Mouse (Mus musculus) neural tube, embryonic 12.5 days (tissue): ENCODE measurements around the gene Rgmb. TPM values are rescaled to one million over a fixed set of nuclear protein-coding genes. Genes with fewer than 3 reads are reported as not detected.
A peak's percentile ranks its signal among the peaks of the same experiment; 100 is the strongest.

Source experiments
- ATAC-seq: fragments of 200-750 bp; cut with Nextera tagmentation; 2 replicates; pipeline ENCODE4 v1.8.0; 2017; ENCODE audit warnings: low read depth, mild to moderate bottlenecking, moderate TSS enrichment, moderate library complexity; ENCODE audit not compliant: low FRiP score
- H3K27ac ChIP-seq: fragments of 300-500 bp; sonication (generic); 2 replicates; pipeline ENCODE4 v1.5.1; 2016
- H3K27me3 ChIP-seq: fragments of 300-500 bp; sonication (generic); replicated peaks from 2 replicates; pipeline ENCODE4 v1.6.1; 2016; ENCODE audit warnings: mild to moderate bottlenecking
- H3K36me3 ChIP-seq: fragments of 300-500 bp; sonication (generic); 2 replicates; pipeline ENCODE4 v1.6.1; 2016; ENCODE audit warnings: mild to moderate bottlenecking
- H3K4me1 ChIP-seq: fragments of 300-500 bp; sonication (generic); 2 replicates; pipeline ENCODE4 v1.6.1; 2016
- H3K4me2 ChIP-seq: fragments of 300-500 bp; sonication (generic); replicated peaks from 2 replicates; pipeline ENCODE4 v1.6.1; 2016; ENCODE audit warnings: mild to moderate bottlenecking
- H3K4me3 ChIP-seq: fragments of 300-500 bp; sonication (generic); 2 replicates; pipeline ENCODE4 v1.5.1; 2016
- H3K9ac ChIP-seq: fragments of 300-500 bp; sonication (generic); 2 replicates; pipeline ENCODE4 v1.6.1; 2016; ENCODE audit warnings: mild to moderate bottlenecking
- H3K9me3 ChIP-seq: fragments of 300-500 bp; sonication (generic); 2 replicates; pipeline ENCODE4 v1.6.1; 2016; ENCODE audit warnings: mild to moderate bottlenecking
- WGBS: fragments of 180-500 bp; shearing (Covaris S2); methylation state at CpG from one replicate; pipeline ENCODE4 v1.1.7; 2016; 5-methylcytosine and 5-hydroxymethylcytosine counted together
- polyA plus RNA-seq: library from polyadenylated mRNA; unstranded; fragments of >200 nt; fragmentation: Nextera tagmentation; extraction: Ambion mirVana; gene quantifications from 2 replicates; pipeline ENCODE4 v1.2.1, GENCODE M21; 2016

Gene Rgmb
- polyA plus RNA-seq, 1 experiment from 2014 or later, result 145 TPM

DNA sequence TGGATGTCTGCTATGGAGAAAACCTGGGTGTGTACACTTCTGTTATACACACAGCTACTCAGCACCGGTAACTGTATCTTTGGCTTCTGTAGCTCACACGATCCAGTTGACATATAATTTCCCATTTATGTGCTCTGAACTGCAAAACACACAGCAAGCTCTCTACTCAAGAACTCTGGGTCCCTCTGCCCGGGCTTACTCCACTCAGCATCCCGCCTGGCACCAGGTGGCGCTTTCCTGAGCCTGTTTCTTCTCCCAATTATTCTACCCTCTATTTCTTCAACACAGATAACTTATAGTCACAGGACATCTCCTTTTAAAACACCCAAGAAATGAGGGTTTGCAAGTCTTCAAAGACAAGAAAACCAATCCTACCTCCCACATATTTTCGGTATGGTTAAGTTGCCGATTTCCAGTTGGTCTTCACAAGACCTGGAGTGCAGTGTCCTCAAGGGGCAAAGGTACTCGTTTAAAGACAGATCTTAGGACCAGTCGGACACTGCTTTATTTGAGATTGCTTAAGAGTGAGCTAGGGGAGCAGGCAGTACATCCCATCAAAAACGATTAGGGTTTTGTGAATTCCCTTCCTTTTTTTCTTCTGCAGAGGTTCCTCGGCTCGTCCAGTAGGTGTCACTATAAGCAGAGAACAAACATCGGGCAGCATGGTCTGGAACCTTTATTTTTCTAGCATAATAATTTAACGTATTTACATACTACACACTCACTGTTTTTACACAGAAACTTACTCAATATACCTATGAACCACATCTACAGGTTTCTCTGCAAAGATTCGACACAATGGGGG is 26.6 kb downstream of the Rgmb start:
- Histone ChIP-seq H3K27ac (no peak overlapping the region), H3K4me1 (peaks cover 15% of the 10 kb centered on the region), H3K36me3 (peaks cover 23% of the 10 kb centered on the region), H3K9me3 (no peaks in the 10 kb centered on the region), H3K4me3 (no peak overlapping the region), H3K27me3 (no peaks in the 10 kb centered on the region), H3K4me2 (no peak overlapping the region), H3K9ac (no peak overlapping the region)
- WGBS, result 52% methylated on average over 15 of the region's 15 CpGs
- no peak for ATAC-seq

DNA sequence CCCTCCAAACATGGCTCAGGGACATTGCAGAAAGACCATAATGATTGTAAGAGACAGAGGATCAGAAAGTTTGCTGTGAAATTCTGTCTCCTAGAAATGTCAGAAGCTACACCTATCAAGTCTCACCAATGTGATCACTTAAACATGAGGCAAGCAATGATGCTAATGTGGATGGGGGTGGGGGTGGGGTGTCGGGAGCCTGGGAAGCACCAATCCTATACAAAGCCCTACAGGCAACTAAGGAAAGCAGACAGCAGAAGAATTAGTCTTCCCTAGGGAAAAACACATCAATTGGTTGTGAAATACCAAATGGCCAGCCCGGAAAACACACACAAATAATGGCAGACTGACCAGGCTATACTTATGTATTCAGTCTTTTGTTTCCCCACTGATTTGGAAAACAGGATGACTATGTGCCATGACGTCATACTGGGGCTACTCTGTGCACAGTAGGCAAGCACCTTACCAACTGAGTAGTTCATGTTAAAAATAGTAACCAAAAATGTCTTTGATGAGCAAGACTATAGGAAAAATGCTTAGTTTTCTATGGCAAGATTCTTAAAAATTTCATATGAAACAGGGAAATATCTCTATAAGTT is 31.5 kb downstream of the Rgmb start:
- Histone ChIP-seq H3K27me3 (no peaks in the 10 kb centered on the region), H3K4me2 (no peak overlapping the region), H3K4me1 (no peaks in the 10 kb centered on the region), H3K36me3 (peaks cover 3% of the 10 kb centered on the region; the same call in 1 of the 2 replicates), H3K4me3 (no peak overlapping the region), H3K9me3 (no peaks in the 10 kb centered on the region), H3K9ac (no peak overlapping the region), H3K27ac (no peak overlapping the region)
- ATAC-seq, result peak; percentile 80
- WGBS, result 44% methylated on average over 3 of the region's 3 CpGs

DNA sequence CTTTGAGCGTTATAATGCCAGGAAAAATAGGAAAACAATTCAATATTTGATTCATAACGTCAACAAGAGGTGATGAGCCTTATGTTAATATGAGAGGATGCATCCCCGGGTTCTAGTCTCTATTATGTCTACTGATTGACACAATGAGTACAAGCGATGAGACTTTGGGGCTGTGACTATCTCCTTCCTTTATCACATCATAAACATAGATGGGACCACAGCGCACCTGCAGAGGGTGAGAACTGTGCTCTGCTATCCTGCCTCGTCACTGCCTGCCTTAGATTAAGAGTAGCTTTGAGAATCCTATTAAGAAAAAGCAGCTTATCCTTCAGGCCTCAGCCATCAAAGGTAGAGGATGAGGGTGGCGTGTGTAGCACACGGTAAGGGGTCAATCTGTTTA is 40.1 kb downstream of the Rgmb start:
- H3K27me3 ChIP-seq, result no peaks in the 10 kb centered on the region
- H3K27ac ChIP-seq, result no peak overlapping the region
- no peaks in the 10 kb centered on the region for H3K4me1 ChIP-seq
- no peak overlapping the region for H3K4me3 ChIP-seq
- no peak overlapping the region for H3K9ac ChIP-seq
- no peaks in the 10 kb centered on the region for H3K36me3 ChIP-seq
- H3K4me2 ChIP-seq, result no peak overlapping the region
- ATAC-seq, result no peak
- WGBS, result 87% methylated on average over 8 of the region's 8 CpGs
- no peaks in the 10 kb centered on the region for H3K9me3 ChIP-seq

DNA sequence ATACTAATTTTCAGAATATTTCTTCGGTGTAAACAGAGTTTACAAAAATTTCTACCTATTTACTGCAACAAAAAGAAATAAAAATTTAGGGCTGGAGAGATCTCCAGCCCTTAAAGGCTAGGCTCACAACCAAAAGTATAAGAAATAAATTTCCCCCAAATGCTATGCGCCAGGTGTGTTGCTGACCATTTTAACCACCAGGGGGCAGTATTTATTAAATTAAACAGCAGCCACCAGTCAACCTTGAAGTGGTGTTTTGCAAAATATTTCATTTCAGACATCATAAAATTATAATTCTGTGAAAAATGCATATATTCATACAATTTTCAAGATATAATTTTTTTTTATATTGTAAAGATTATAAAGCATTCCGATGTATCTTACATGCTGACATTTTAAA is 43.8 kb downstream of the Rgmb start:
- H3K4me3 ChIP-seq, result no peak overlapping the region
- H3K27me3 ChIP-seq, result no peaks in the 10 kb centered on the region
- no peaks in the 10 kb centered on the region for H3K4me1 ChIP-seq
- ATAC-seq, result no peak
- WGBS, result 22% methylated on average over 3 of the region's 3 CpGs
- no peak overlapping the region for H3K9ac ChIP-seq
- no peak overlapping the region for H3K4me2 ChIP-seq
- no peaks in the 10 kb centered on the region for H3K9me3 ChIP-seq
- H3K36me3 ChIP-seq, result no peaks in the 10 kb centered on the region
- H3K27ac ChIP-seq, result no peak overlapping the region

DNA sequence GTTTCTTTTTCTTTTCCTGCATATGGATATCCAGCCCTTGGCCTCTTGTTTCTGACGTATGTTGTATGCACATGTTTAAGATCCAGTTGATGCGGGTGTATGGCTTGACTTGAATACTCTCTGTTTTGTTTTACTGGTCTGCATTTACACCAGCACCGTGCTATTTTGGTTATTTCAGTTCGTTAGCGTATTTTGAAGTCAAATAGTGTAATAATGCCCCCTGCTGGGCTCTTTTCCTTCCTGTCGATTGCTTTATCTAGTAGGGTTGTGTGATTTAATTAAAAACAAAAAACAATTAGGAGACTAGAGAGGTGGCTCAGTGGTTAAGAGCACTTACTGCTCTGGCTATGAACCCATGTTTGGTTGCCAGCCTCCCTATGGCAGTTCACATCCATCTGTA is 52.9 kb downstream of the Rgmb start:
- no peaks in the 10 kb centered on the region for H3K27me3 ChIP-seq
- H3K4me2 ChIP-seq, result no peak overlapping the region
- H3K36me3 ChIP-seq, result no peaks in the 10 kb centered on the region
- no peaks in the 10 kb centered on the region for H3K9me3 ChIP-seq
- H3K27ac ChIP-seq, result no peak overlapping the region
- no peak for ATAC-seq
- H3K4me3 ChIP-seq, result no peak overlapping the region
- 87% methylated on average over 6 of the region's 6 CpGs for WGBS
- H3K9ac ChIP-seq, result no peak overlapping the region
- H3K4me1 ChIP-seq, result no peaks in the 10 kb centered on the region

DNA sequence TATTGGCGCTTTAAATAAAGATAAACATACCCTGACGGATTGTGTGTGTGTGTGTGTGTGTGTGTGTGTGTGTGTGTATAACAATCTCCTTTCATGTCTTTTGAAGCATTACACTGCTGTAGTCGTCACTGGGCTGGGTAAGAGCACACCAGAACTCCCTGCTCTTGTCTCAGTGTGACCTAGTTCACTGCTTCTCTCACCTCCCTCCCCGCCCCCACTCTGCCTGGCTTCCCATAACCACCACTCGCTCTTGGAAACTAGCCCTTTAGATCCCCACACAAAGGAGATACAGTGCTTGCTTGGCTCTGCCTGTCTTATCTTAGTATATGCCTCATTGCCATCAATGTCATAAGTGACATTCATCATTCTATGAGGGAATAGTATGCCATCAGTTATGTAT is 54.5 kb downstream of the Rgmb start:
- no peak for ATAC-seq
- H3K4me2 ChIP-seq, result no peak overlapping the region
- no peak overlapping the region for H3K4me3 ChIP-seq
- 76% methylated on average over 5 of the region's 5 CpGs for WGBS
- no peaks in the 10 kb centered on the region for H3K9me3 ChIP-seq
- H3K27me3 ChIP-seq, result no peaks in the 10 kb centered on the region
- no peak overlapping the region for H3K27ac ChIP-seq
- H3K4me1 ChIP-seq, result no peaks in the 10 kb centered on the region
- peaks cover 3% of the 10 kb centered on the region; the same call in 1 of the 2 replicates for H3K36me3 ChIP-seq
- no peak overlapping the region for H3K9ac ChIP-seq

DNA sequence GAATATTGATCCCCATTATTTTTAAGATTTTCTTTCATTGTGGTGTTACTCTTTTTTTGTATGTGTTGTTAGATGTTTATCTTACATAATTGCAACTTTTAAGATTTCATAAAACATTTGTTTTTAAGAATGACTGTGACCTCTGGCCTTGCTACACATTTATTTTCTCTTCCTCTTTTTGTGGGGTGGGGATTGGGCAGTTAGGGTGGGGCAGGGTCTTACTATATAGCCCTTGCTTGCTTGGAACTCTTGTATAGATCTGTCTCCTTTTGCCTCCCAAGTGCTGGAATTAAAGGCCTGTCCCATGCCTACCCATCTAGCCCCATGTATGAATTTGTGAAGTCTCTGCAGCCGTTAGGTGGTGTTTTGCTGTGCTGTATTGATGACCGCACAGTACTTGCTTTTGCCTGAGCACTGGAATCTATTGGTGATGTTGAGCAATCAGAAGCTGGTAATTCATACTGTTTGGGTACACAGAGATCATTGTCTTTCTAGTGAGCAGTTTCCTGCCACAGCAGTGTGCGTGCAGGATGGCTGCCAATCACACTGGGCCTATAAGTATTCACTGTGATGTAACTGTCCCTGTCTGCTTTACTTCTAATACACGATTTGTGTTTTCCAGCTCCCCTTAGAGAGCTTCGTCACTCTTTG is 56.1 kb downstream of the Rgmb start:
- Histone ChIP-seq H3K4me3 (no peak overlapping the region), H3K9ac (no peak overlapping the region), H3K4me1 (no peaks in the 10 kb centered on the region), H3K4me2 (no peak overlapping the region), H3K36me3 (peaks cover 18% of the 10 kb centered on the region), H3K27me3 (no peaks in the 10 kb centered on the region), H3K27ac (no peak overlapping the region), H3K9me3 (no peaks in the 10 kb centered on the region)
- 86% methylated on average over 5 of the region's 5 CpGs for WGBS
- ATAC-seq, result no peak

DNA sequence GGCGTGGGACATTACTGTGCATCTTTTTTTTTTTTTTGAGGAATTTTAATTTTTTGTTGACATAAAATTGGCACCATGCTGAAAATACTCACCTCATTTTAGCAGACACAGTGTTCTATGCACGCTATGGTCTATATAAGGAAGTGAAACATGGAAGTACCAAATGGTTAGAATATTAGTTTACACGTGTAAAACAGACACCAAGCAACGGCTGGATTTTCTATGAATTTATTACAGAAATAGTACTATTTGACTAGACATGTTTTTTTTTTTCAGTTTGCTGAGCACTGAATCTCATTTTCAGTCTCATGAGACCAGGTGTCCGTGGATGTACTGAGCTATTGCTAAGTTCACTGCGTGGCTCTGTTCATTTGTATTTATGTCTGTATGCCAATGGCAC is 56.9 kb downstream of the Rgmb start:
- H3K4me1 ChIP-seq, result no peaks in the 10 kb centered on the region
- H3K4me3 ChIP-seq, result no peak overlapping the region
- no peak overlapping the region for H3K27ac ChIP-seq
- WGBS, result 85% methylated on average over 6 of the region's 6 CpGs
- H3K9me3 ChIP-seq, result no peaks in the 10 kb centered on the region
- H3K27me3 ChIP-seq, result no peaks in the 10 kb centered on the region
- no peak overlapping the region for H3K4me2 ChIP-seq
- peaks cover 25% of the 10 kb centered on the region for H3K36me3 ChIP-seq
- ATAC-seq, result no peak
- no peak overlapping the region for H3K9ac ChIP-seq

DNA sequence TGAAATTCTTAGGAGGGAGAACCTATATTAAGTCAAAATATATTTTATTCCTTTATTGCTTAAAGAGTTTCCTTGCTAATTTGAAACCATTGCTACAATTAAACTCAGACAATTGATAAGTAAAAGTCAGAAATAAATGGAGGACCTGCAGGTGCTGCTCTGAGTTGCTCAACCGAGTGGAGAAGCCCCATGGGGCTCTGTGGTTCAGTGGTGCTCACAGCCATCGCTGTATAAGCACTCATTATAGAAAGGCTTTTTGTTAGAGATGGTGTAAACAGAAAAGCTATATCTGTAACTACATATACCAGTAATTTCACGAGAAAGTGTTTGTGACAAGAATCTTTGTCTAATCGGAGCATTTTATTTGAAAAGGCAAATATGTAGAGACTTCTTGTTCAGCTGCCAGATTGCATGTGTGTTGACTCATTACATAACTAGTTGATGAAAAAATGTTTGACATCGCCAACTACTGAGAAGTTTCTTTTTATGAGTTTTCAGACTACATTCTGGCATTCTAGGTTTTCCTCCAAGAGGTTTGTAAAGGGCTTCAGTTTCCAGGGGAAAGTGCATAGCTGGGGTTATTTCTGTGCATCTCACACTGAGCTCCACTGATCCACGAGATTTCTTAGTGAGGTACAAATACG is 61.6 kb downstream of the Rgmb start:
- Histone ChIP-seq H3K27me3 (no peaks in the 10 kb centered on the region), H3K4me2 (no peak overlapping the region), H3K27ac (no peak overlapping the region), H3K9ac (no peak overlapping the region), H3K36me3 (peaks cover 61% of the 10 kb centered on the region), H3K9me3 (no peaks in the 10 kb centered on the region), H3K4me1 (no peaks in the 10 kb centered on the region), H3K4me3 (no peak overlapping the region)
- no peak for ATAC-seq
- WGBS, result 88% methylated on average over 7 of the region's 7 CpGs

DNA sequence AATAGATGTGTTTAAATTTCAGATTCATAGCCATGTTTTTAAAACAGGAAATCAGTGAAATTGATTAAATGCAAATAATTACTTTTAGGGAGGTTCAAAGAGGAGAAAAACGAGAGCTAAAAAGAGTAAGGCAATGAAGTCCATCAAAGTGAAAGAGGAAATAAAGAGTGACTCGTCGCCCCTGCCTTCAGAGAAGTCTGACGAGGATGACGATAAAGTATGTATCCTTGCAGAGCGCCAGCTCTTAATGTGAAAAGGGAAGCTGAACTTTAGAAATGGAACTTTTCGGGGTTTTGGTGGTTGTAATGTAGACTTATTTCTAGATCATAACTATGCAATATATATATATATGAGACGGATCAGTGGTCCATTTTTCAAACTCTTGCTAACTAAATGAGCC is 69.6 kb downstream of the Rgmb start:
- Histone ChIP-seq H3K9ac (no peak overlapping the region), H3K4me1 (no peaks in the 10 kb centered on the region), H3K27ac (no peak overlapping the region), H3K4me3 (no peak overlapping the region), H3K27me3 (no peaks in the 10 kb centered on the region), H3K9me3 (no peaks in the 10 kb centered on the region), H3K36me3 (peaks cover 64% of the 10 kb centered on the region), H3K4me2 (no peak overlapping the region)
- no peak for ATAC-seq
- 93% methylated on average over 8 of the region's 8 CpGs for WGBS
